Mouse (Mus musculus): ENCODE measurements around the gene Ppp2r2c. TPM values are rescaled to one million over a fixed set of nuclear protein-coding genes. Genes with fewer than 3 reads are reported as not detected.
A peak's percentile ranks its signal among the peaks of the same experiment; 100 is the strongest.

The Ppp2r2c gene
- total RNA-seq (2021) = 100 to 1,000 TPM; 383 to 399 TPM
- long read RNA-seq, full-length matches to known transcripts = 397 of 538 reads
- long read RNA-seq, partial matches to known transcripts = 99 of 538 reads
- long read RNA-seq, other reads (novel, unspliced or antisense) = 42 of 538 reads

DNA sequence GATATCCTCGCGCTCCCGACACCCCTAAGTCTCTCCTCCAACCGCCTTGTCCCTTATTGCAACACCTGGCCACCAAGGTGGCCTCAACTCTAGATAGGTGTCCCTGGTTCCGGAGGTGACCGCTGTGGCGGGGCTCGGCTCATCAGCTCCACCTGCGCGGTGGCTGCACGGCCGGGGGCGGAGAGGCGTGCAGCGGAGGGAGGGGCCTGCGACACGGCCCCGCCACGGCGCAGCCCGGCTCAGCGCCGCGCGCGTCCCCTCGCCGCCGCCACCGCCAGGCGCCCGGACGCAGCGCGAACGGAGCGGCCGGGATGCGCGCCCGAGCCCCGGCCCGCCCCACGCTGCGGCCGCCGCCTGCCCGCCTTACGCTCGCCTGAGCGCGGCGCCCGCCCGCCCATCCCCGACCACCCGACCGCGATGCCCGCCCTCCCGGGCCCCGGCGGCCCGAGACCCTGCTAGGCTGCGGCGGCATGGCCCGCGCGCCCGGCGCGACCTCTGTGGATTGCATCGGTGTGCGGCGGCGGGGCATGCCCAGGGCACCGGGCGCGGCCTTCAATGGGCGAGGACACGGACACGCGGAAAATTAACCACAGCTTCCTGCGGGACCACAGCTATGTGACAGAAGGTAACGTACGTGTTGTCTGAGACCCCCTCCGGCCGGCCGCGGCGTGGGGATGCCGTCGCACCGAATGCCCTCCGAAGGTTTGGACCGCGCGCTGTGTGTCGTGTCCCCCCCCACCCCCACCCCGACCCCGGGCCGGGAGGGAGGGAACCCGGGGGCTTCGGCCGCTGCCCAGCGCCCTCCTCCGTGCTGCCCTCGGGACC is at the start of gene Ppp2r2c:
TSS of gene Ppp2r2c (plus strand) at position 248 of the 825 bp plus-strand sequence.
- peak in 1 of 2 experiments; percentile 56 for DNase-seq (ENCODE audit: low spot score in 2 of 2)

- DNase-seq (ENCODE audit: low spot score in 2 of 2) = no peak
Observed at GRCm38 (mm10) chr5:36819742-36820141, 48.6 kb upstream of the Ppp2r2c start.

DNA sequence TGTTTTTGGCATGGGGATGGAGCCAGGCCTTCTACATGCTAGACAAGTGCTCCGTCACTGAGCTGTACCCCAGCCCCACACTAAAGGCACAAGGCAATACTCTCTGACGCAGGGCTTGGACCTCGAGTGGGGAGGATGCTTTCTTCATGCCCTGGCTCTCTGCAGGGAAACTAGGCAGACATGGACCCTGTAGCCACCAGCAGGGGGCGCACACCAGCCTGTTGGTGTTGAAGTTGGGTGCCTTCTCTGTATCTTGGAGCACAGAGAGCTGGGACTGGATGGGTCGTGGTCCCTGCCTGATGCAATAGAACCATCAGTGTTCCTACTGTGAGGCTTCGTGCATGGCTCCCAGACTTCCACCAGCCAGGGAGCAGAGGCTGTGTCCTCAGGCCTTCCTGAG is 48.2 kb upstream of the Ppp2r2c start:
- DNase-seq (ENCODE audit: low spot score in 2 of 2) = peak in 1 of 2 experiments; percentile 79

- no peak for DNase-seq (ENCODE audit: low spot score in 2 of 2)
Observed at GRCm38 (mm10) chr5:36822907-36823306, 45.4 kb upstream of the Ppp2r2c start.

DNA sequence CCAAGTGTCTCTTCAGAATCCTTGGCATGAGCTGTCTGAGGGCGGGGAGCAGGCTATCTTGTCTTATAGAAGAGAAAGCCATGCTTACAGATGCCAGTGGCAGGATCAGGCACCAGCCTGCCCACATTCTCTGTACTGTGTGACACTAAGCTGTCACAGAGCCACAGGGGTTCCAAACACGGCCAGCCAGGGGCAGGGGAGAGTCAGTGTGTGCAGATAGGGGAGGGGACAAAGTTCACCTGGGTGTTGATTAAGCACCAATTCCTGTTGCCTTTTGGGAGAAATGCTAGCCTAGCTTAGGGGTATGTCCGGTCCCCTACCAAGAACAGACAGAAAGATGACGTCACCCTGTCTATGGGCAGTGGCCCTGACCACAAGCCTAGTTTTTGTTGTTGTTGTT is 39.2 kb upstream of the Ppp2r2c start:
- no peak for DNase-seq (ENCODE audit: low spot score in 2 of 2)

DNA sequence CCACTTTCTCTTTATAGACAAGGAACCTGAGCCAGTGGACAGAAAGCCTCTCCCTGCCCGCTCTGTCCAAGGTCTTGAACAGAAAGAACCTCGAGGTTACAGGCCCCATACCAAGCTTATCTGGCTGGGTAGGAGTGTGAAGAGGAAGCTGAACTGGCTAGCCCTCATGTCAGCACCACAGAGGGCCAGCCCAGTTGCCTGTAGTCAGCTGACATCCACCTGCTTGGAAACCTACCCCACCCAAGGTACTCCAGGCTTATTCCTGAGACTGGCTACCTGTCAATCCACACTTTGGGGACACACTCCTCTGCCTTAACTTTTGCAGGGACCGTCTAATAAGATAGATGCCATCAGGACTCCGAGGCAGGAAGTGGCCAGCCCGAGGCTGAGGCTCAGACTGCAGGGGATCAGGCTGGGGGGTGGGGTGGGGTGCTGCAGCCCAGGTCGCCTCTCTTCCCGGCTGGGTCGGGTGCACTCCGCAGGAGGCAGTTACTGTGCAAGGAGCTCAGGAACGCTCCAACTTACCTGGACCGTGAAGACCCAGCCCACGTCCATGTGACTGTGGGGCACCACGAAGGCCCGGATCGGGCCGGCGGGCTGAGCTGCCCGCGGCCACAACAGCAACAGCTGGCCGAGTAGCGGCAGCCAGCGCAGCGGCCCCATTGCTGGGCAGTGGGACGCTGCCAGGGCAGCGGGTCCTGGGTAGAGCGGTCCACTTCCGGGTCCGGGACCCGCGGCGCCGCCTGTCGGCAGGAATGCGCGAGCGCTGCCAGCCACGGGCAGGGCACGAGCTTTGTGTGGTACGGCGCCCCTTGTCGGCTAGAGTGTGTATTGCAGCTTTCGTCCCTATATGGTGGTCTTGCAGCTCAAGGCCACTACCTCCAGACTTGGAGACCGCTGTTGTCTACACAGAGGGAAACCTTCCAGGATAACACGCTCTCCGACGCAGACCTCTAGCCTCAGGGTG is 38.1 kb upstream of the Ppp2r2c start, which contains the start of gene Man2b2:
TSS of gene Man2b2 (minus strand) at position 741 of the 967 bp plus-strand sequence.
- peak; percentile 80 to 93 for DNase-seq (ENCODE audit: low spot score in 2 of 2)

DNA sequence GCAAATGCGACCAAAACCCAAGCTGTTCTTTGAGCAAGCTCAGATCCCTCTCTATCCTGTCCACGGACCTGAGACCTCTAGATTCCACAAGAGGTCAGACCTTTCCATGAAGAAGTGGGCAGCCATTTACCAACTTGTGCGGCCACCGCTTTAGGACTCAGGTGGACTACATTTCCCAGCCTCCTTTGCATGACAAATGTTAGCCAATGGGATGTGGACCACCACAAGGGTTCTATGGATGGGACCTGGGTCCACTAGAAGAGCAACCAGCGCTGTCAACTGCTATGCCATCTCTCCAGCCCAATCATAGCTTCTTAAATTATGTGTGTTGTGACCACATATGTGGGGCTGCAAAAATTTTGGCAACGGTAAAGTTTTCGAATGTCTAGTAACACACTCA is 37.0 kb upstream of the Ppp2r2c start:
- DNase-seq (ENCODE audit: low spot score in 2 of 2) = peak in 1 of 2 experiments; percentile 67

- DNase-seq (ENCODE audit: low spot score in 2 of 2) = peak; percentile 74 to 88
Observed at GRCm38 (mm10) chr5:36835933-36836332, 32.4 kb upstream of the Ppp2r2c start.

DNA sequence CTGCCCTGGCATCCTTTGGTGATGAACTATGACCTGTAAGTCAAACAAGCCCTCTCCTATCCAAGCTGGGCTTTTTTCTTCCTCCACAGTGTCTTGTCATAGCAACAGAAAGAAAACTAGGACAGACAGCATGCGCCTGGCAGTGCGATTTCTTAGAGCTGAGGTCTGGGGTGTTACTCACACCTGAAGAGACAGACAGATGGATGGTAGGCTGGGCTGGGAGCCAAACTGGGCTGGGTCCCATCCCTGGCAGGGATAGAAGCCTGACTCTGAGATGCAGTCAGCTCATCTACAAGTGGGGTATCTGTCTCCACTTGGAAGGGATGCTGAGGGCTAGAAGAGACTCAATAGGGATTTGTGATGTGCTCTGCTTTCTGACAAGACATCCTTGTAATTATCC is 29.3 kb upstream of the Ppp2r2c start:
- peak in 1 of 2 experiments; percentile 29 for DNase-seq (ENCODE audit: low spot score in 2 of 2)

GRCm38 (mm10) chr5:36839602-36840001 is 28.7 kb upstream of the Ppp2r2c start:
- no peak for DNase-seq (ENCODE audit: low spot score in 2 of 2)

DNA sequence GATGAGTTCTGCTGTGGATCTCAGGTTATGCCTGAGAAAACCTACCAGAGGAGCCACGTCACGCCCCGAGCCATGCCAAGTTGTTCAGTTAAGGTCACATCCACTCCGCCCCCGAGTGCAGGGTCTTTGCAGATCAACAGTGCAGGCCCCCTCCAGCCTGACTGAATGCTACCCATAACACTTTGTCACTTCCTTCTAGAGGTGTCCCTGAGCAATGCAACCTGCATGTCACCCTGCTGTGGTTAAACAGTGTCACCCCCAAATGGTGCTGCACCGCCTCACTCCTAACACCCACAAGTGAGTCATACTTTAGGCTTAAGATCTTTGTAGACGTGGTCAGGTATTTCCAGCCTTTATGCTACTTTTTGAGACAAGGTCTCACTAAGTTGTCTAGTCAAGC is 28.2 kb upstream of the Ppp2r2c start:
- DNase-seq (ENCODE audit: low spot score in 2 of 2) = no peak

DNA sequence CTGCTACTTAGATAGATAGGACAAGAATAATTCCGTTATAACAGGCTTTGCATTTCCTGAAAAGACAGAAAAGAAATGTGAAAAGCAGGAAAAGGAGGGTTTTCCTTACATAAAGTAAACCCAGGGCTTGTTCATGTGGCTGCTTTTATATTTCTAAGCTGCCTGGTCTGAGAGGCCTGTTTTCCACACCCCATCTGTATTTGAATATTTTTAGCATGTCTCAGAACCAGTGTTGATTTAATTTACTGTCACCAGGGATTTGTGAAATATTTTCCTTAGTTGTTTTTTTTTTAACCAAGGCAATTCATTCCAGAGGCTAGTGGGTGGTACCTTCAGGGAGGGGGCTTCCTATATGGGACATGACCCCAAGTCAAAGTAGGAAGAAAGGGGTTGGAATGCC is 26.6 kb upstream of the Ppp2r2c start:
- DNase-seq (ENCODE audit: low spot score in 2 of 2) = no peak

GRCm38 (mm10) chr5:36844490-36844889 is 23.8 kb upstream of the Ppp2r2c start:
- no peak for DNase-seq (ENCODE audit: low spot score in 2 of 2)

- DNase-seq (ENCODE audit: low spot score in 2 of 2) = peak in 1 of 2 experiments; percentile 49
Observed at GRCm38 (mm10) chr5:36851572-36851971, 16.7 kb upstream of the Ppp2r2c start.

GRCm38 (mm10) chr5:36855180-36855579 is 13.1 kb upstream of the Ppp2r2c start:
- no peak for DNase-seq (ENCODE audit: low spot score in 2 of 2)

DNA sequence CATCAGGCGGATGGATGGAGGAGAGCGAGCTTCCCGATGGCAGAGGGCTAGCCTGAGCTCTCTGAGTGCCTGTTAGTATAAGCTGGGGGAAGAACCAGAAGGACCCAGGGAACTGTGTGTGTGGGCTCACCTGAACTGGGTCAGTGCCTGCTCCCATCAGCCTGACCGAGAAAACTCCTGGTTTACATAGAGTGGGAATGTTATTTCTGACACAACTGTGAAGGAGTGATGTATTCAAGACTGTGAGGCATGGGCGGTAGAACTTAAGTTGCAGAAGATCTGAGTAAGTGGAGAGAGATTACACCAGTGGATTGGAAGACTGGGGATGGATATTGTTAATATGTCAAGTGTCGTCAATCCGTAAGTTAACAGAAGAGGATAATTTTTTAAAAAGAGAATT is 11.8 kb upstream of the Ppp2r2c start:
- no peak for DNase-seq (ENCODE audit: low spot score in 2 of 2)

- no peak for DNase-seq (ENCODE audit: low spot score in 2 of 2)
Observed at GRCm38 (mm10) chr5:36857546-36857945, 10.8 kb upstream of the Ppp2r2c start.

DNA sequence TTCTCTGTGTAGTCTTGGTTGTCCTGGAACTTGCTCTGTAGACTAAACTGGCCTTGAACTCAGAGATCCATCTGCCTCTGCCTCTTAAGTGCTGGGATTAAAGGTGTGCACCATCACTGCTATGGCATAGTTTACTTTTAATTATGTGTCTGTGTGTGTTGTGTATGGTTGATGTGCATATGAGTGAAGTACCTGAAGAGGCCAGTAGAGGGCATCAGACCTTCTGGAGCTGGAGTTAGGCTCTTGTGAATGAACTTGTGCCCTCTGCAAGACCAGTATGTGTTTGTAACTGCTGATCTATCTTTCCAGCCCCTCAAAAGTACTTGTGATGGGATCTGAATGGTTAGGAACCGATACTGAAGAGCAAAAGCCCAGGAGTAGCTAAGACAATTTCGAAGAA is 7.2 kb upstream of the Ppp2r2c start:
- DNase-seq (ENCODE audit: low spot score in 2 of 2) = no peak

- DNase-seq (ENCODE audit: low spot score in 2 of 2) = no peak
Observed at GRCm38 (mm10) chr5:36866701-36867250, 1.5 kb upstream of the Ppp2r2c start.

GRCm38 (mm10) chr5:36867561-36867960 is 752 bp upstream of the Ppp2r2c start:
- DNase-seq (ENCODE audit: low spot score in 2 of 2) = no peak

- no peak for DNase-seq (ENCODE audit: low spot score in 2 of 2)
Observed at GRCm38 (mm10) chr5:36869186-36869577, 869 bp downstream of the Ppp2r2c start.

Measured in layer of hippocampus, adult 18-20 months (tissue).